Mouse (Mus musculus): ENCODE results near the gene Dlgap3. TPM values are rescaled to one million over a fixed set of nuclear protein-coding genes. Genes with fewer than 3 reads are reported as not detected.

The Dlgap3 gene
- polyA plus RNA-seq, 1 experiment from 2014 or later = 25.1 TPM

DNA sequence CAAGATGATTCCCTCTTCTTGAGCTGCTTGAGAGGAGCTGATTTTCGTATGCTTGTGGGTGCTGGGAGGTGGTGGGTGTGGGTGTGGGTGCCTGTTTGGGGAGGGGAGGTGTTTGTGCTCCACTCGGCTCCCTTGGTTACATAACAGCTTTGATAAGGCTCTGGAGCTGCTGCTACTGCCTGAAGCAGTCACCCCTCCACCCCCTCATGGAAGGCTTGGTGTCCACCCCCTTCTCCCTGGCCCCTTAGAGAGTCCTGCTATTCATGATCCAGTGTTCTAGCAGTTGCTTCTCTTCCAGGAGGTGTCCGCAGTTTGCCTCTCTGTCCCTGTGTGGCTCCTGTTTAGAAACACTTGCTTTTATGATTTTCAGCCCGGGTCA, 5.9 kb downstream of the Dlgap3 start:
- ATAC-seq (ENCODE audit: low FRiP score) = no peak
- no peak overlapping the region for H3K9ac ChIP-seq (replicated peaks)
- H3K27me3 ChIP-seq (replicated peaks) = 0 out of 2 replicates have a peak, but pooled peaks cover 3% of the 10 kb centered on the region
- H3K4me2 ChIP-seq = no peak overlapping the region
- H3K36me3 ChIP-seq = no peaks in the 10 kb centered on the region
- no peaks in the 10 kb centered on the region for H3K9me3 ChIP-seq (replicated peaks)
- H3K4me1 ChIP-seq = peaks cover 53% of the 10 kb centered on the region
- H3K27ac ChIP-seq (replicated peaks) = no peak overlapping the region
- no peak overlapping the region for H3K4me3 ChIP-seq (replicated peaks)
- 58% methylated on average over 4 of the region's 4 CpGs for WGBS

- Histone ChIP-seq H3K27ac (replicated peaks) (no peak overlapping the region), H3K4me1 (peaks cover 33% of the 10 kb centered on the region), H3K4me3 (replicated peaks) (no peak overlapping the region), H3K36me3 (no peaks in the 10 kb centered on the region), H3K4me2 (no peak overlapping the region), H3K9ac (replicated peaks) (no peak overlapping the region), H3K9me3 (replicated peaks) (no peaks in the 10 kb centered on the region), H3K27me3 (replicated peaks) (no peaks in the 10 kb centered on the region)
- no peak for ATAC-seq (ENCODE audit: low FRiP score)
- 79% methylated on average over 11 of the region's 11 CpGs for WGBS
These were observed 9.0 kb downstream of the Dlgap3 start for GRCm38 (mm10) chr4:127177961-127178360.

GRCm38 (mm10) chr4:127178671-127179070, 9.7 kb downstream of the Dlgap3 start:
- peak overlapping the region; percentile 15; the same call in 1 of the 2 replicates for H3K27ac ChIP-seq (replicated peaks)
- H3K4me3 ChIP-seq (replicated peaks) = no peak overlapping the region
- H3K4me1 ChIP-seq = peaks cover 27% of the 10 kb centered on the region
- H3K9ac ChIP-seq (replicated peaks) = no peak overlapping the region
- no peak for ATAC-seq (ENCODE audit: low FRiP score)
- no peaks in the 10 kb centered on the region for H3K36me3 ChIP-seq
- no peak overlapping the region for H3K4me2 ChIP-seq
- no peaks in the 10 kb centered on the region for H3K27me3 ChIP-seq (replicated peaks)
- 41% methylated on average over 9 of the region's 9 CpGs for WGBS
- H3K9me3 ChIP-seq (replicated peaks) = no peaks in the 10 kb centered on the region

DNA sequence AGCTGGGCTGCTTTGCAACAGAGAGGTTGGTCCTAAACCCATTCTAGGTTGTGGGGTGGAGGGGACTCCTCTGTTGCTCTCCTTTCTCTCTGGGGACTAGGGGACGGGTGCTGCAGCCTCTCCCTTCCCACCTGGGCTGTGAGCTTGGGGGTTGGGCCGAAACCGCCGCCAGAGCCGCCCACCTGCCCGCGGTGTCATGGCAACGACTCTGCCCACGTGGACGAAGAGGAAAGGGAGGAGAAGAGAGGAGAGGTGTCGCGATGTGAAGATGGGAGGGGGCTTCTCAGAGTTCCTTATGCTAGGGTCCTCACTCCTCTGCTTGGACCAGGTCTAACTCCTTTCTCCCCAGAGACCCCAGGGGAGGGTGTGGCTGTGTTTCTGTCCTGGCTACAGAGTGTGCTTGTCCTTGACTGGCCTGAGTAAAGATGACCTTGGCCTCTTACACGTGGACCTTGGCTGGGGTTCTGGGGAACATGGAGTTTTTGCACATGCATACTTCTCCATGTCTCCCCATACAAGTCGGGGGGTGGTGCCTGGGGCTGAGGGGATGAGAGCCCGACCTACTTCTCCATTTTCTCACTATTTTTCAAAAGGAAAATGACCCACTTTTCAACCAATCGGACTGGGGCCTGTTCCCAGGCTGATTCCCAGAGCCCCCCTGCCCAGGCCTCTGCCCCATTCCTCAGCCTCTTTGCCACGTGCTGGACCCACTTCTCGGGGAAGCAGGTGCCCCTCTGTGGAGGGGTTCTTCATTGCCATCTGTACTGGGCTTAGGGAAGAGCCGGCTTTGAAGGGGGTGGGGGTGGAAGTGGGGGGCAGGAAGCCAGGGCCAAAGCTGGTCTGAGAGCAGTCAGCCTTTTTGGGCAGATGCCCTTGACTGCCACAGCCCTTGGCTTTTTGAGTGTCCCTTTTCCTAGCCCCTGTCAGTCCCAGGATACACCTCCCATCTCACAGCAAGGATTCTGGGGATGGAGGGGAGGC, 10.8 kb downstream of the Dlgap3 start:
- Histone ChIP-seq H3K4me2 (peak overlapping the region; percentile 37), H3K9me3 (replicated peaks) (no peaks in the 10 kb centered on the region), H3K4me1 (peaks cover 27% of the 10 kb centered on the region), H3K36me3 (no peaks in the 10 kb centered on the region), H3K9ac (replicated peaks) (no peak overlapping the region), H3K27me3 (replicated peaks) (no peaks in the 10 kb centered on the region), H3K27ac (replicated peaks) (peak overlapping the region; percentile 54), H3K4me3 (replicated peaks) (no peak overlapping the region)
- peak; percentile 29 for ATAC-seq (ENCODE audit: low FRiP score)
- 13% methylated on average over 19 of the region's 19 CpGs for WGBS

- H3K4me1 ChIP-seq = peaks cover 25% of the 10 kb centered on the region
- no peak overlapping the region for H3K9ac ChIP-seq (replicated peaks)
- H3K36me3 ChIP-seq = no peaks in the 10 kb centered on the region
- ATAC-seq (ENCODE audit: low FRiP score) = peak; percentile 64
- no peaks in the 10 kb centered on the region for H3K9me3 ChIP-seq (replicated peaks)
- H3K27me3 ChIP-seq (replicated peaks) = no peaks in the 10 kb centered on the region
- 64% methylated on average over 3 of the region's 3 CpGs for WGBS
- H3K27ac ChIP-seq (replicated peaks) = peak overlapping the region; percentile 54
- no peak overlapping the region for H3K4me3 ChIP-seq (replicated peaks)
- no peak overlapping the region for H3K4me2 ChIP-seq
These were observed 11.4 kb downstream of the Dlgap3 start for GRCm38 (mm10) chr4:127180450-127180840.

- Histone ChIP-seq H3K27me3 (replicated peaks) (no peaks in the 10 kb centered on the region), H3K9me3 (replicated peaks) (no peaks in the 10 kb centered on the region), H3K36me3 (no peaks in the 10 kb centered on the region), H3K9ac (replicated peaks) (no peak overlapping the region), H3K4me1 (peaks cover 24% of the 10 kb centered on the region), H3K27ac (replicated peaks) (0 out of 2 replicates have a peak overlapping the region, but pooled peaks have one; percentile 2), H3K4me3 (replicated peaks) (no peak overlapping the region), H3K4me2 (no peak overlapping the region)
- WGBS = 84% methylated on average over 9 of the region's 9 CpGs
- ATAC-seq (ENCODE audit: low FRiP score) = no peak
These were observed 12.0 kb downstream of the Dlgap3 start for GRCm38 (mm10) chr4:127181010-127181409.

GRCm38 (mm10) chr4:127183867-127184266, 14.9 kb downstream of the Dlgap3 start:
- Histone ChIP-seq H3K4me2 (no peak overlapping the region), H3K4me1 (peaks cover 36% of the 10 kb centered on the region), H3K9me3 (replicated peaks) (no peaks in the 10 kb centered on the region), H3K4me3 (replicated peaks) (no peak overlapping the region), H3K36me3 (no peaks in the 10 kb centered on the region), H3K27me3 (replicated peaks) (no peaks in the 10 kb centered on the region), H3K9ac (replicated peaks) (no peak overlapping the region), H3K27ac (replicated peaks) (no peak overlapping the region)
- no peak for ATAC-seq (ENCODE audit: low FRiP score)
- WGBS = 79% methylated on average over 5 of the region's 5 CpGs

DNA sequence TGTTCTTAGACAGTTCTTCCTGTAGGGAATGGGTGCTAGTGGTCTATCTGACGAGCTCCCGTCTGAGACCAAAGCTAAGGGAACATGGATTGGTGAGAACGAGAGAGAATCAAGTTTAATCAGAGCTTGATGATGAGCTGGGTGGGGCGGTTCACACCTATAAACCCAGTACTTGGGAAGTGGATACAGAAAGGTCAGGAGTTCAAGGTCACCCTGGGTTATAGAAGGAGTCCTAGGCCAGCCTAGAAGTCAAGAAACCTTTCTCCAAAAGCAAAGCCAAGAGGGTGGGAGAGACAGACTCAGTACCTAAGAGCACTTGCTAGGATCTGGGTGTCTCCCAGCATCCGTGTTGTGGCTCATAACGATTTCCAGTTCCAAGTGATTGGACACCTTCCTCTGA, 21.9 kb downstream of the Dlgap3 start:
- Histone ChIP-seq H3K9ac (replicated peaks) (no peak overlapping the region), H3K27ac (replicated peaks) (no peak overlapping the region), H3K9me3 (replicated peaks) (no peaks in the 10 kb centered on the region), H3K4me3 (replicated peaks) (no peak overlapping the region), H3K4me2 (no peak overlapping the region), H3K27me3 (replicated peaks) (no peaks in the 10 kb centered on the region), H3K4me1 (peaks cover 41% of the 10 kb centered on the region), H3K36me3 (peaks cover 13% of the 10 kb centered on the region)
- WGBS = 89% methylated on average over 6 of the region's 6 CpGs
- ATAC-seq (ENCODE audit: low FRiP score) = no peak

DNA sequence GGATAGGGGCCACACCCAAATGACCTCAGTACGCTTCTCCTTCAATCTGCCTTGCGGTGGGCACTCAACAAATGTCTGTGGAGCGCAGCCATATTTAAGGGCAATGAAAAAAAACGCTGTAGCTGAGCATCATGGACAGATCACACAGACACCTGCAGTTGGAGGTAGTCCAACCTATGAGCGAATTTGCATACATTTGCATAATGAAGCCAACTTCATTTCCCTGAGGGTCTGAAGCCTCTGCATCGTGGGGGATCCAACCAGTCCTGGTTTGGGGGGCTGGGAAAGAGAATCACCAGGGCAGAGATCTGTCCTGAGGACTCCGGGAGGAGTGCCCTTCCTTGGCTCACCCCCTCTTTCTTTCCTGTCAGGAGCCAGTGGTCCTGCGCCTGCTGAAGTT, 23.7 kb downstream of the Dlgap3 start:
- no peak overlapping the region for H3K4me2 ChIP-seq
- ATAC-seq (ENCODE audit: low FRiP score) = no peak
- H3K4me1 ChIP-seq = peaks cover 31% of the 10 kb centered on the region
- 60% methylated on average over 8 of the region's 8 CpGs for WGBS
- H3K4me3 ChIP-seq (replicated peaks) = no peak overlapping the region
- H3K27me3 ChIP-seq (replicated peaks) = no peaks in the 10 kb centered on the region
- H3K9me3 ChIP-seq (replicated peaks) = no peaks in the 10 kb centered on the region
- H3K27ac ChIP-seq (replicated peaks) = no peak overlapping the region
- no peak overlapping the region for H3K9ac ChIP-seq (replicated peaks)
- peaks cover 19% of the 10 kb centered on the region for H3K36me3 ChIP-seq

- H3K27ac ChIP-seq (replicated peaks) = no peak overlapping the region
- H3K4me2 ChIP-seq = no peak overlapping the region
- no peak overlapping the region for H3K4me3 ChIP-seq (replicated peaks)
- no peak overlapping the region for H3K9ac ChIP-seq (replicated peaks)
- H3K27me3 ChIP-seq (replicated peaks) = no peaks in the 10 kb centered on the region
- peaks cover 24% of the 10 kb centered on the region for H3K4me1 ChIP-seq
- H3K9me3 ChIP-seq (replicated peaks) = no peaks in the 10 kb centered on the region
- ATAC-seq (ENCODE audit: low FRiP score) = no peak
- H3K36me3 ChIP-seq = peaks cover 19% of the 10 kb centered on the region
- 73% methylated on average over 14 of the region's 14 CpGs for WGBS
These were observed 24.6 kb downstream of the Dlgap3 start for GRCm38 (mm10) chr4:127193378-127194155.

DNA sequence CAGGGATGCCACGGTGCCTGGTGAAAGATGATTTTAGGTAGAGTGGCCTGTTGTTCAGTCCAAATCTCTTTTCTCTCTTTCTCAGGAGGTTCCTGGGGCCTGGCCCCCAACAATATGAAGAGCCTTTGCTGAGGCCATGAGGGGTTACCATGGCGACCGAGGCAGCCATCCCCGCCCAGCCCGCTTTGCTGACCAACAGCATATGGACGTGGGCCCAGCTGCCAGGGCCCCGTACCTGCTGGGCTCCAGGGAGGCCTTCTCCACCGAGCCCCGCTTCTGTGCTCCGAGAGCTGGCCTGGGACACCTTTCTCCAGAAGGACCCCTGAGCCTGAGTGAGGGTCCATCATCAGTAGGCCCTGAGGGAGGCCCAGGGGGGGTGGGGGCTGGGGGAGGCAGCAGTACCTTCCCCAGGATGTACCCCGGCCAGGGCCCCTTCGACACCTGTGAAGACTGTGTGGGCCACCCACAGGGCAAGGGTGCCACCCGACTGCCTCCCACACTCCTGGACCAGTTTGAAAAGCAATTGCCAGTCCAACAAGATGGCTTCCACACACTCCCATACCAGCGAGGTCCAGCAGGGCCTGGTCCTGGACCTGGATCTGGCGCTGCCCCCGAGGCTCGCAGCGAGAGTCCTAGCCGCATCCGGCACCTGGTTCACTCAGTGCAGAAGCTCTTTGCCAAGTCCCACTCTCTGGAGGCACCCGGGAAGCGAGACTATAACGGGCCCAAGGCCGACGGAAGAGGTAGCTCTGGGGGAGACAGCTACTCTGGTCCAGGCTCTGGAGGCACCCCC, 25.7 kb downstream of the Dlgap3 start:
- Histone ChIP-seq H3K4me2 (no peak overlapping the region), H3K9me3 (replicated peaks) (no peaks in the 10 kb centered on the region), H3K27ac (replicated peaks) (no peak overlapping the region), H3K36me3 (peaks cover 19% of the 10 kb centered on the region), H3K4me3 (replicated peaks) (no peak overlapping the region), H3K4me1 (peaks cover 22% of the 10 kb centered on the region), H3K9ac (replicated peaks) (no peak overlapping the region), H3K27me3 (replicated peaks) (no peaks in the 10 kb centered on the region)
- 68% methylated on average over 25 of the region's 25 CpGs for WGBS
- ATAC-seq (ENCODE audit: low FRiP score) = no peak

Measured in neural tube, embryonic 15.5 days (tissue).